Mouse (Mus musculus) cerebellum, adult (tissue): ENCODE results near the gene Abcb4.
"Not testable (repeated sequence)": the region's sequence is repeated elsewhere in the genome, so short reads cannot be mapped to it uniquely, and the experiment has no call there.

Source experiments
- ATAC-seq: cut with Nextera tagmentation; 2 replicates; pipeline ENCODE4 v1.9.2; 2017; ENCODE audit warnings: mild to moderate bottlenecking, moderate library complexity, mixed read lengths; ENCODE audit not compliant: insufficient number of reproducible peaks, low FRiP score, low TSS enrichment

Gene Abcb4

GRCm38 (mm10) chr5:8902141-8902817, 8.8 kb downstream of the Abcb4 start:
- no peak for ATAC-seq

DNA sequence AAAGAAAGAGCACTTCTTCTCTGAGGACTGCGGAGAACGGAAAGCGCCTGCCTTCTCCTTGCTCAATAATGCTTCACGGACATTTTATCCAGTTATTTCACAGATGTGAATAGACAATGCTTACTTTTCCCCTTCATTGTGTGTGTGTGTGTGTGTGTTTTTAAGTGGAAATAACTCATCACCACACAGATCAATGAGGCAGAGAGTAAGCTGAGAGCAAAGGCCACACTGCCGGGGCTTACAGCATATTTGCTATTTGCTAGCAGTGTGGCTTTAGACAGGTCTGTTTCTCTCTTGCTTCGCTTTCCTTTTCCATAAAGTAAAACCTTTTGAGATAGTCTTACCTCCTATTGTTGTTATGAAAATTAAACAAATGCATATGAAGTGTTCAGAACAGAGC, 11.0 kb downstream of the Abcb4 start:
- no peak for ATAC-seq

- ATAC-seq: no peak
These were observed 18.2 kb downstream of the Abcb4 start for GRCm38 (mm10) chr5:8911567-8912198.

- no peak for ATAC-seq
These were observed 22.9 kb downstream of the Abcb4 start for GRCm38 (mm10) chr5:8916400-8916799.

GRCm38 (mm10) chr5:8917069-8917468, 23.6 kb downstream of the Abcb4 start:
- no peak for ATAC-seq

GRCm38 (mm10) chr5:8928440-8928839, 34.9 kb downstream of the Abcb4 start:
- no peak for ATAC-seq

DNA sequence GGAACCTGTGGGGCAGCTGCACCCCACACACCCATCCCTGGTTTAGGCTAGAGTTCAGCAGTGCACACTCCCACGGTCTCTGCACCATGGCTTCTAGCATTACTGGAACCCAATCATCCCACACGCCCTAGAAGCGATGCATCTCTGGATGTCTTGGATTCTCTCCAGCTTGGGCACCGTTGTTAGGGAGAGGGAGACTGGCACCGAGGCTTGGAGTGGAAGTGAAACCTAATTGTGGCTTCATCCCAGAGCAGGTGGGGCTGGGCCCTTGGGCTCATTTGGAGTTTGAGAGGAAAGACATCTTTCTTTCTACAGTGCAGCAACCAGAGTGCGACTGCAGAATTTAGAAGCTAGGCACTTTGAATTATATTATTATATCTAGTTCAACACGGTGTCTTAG, 44.4 kb downstream of the Abcb4 start:
- ATAC-seq: no peak

- ATAC-seq: not testable (repeated sequence)
These were observed 47.7 kb downstream of the Abcb4 start for GRCm38 (mm10) chr5:8941266-8941665.

- no peak for ATAC-seq
These were observed 50.3 kb downstream of the Abcb4 start for GRCm38 (mm10) chr5:8943836-8944235.

DNA sequence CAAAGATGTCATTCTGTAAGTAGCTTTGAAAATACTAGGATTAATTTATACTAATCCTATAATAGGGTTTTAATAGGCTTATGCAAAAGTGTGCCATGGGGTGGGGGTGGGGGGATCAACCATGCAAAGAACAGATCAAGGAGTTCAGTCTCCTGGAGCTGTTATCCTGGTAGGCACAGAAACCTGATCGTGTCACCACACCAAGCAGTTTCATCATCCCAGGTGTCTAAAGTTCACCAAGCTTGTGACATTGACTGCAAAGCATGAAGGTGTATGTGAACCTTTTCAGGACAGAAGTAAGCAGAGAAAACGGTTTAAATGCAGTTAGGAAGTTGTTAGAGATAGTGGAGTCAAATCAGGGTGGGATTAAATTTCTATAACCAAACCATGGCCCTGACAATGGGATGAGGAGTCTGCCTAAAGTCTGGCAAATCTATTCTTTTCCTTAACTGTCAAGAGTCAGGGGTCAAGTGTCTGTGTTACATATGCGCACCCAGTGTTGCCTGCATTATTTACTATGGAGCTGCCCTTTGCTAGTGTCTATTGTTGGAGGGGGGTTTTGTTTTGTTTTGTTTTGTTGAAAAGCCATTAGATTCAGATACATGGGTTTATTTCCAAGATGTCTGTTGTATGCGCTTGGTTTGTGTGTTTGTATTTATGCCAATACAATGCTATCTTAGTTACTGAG, 54.0 kb downstream of the Abcb4 start:
- ATAC-seq: no peak

DNA sequence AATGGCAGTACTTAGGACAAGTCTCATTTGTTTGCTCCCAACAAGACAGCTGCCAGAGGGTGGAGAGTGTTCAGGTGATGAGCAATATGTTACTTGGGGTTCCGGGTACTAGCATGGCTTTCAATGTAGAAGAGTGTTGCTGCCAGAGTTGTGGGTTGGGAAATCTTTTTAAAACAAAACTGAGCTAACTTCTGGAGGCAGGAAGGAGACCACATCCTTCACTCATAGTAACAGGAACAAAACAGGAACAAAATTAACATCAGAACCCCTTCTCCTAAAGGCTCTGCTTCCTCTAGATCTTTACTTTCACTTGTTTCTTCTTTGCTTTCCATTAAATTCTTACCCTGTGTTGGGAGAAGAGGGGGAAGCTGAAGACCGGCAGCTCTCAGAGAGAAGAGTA, 60.1 kb downstream of the Abcb4 start:
- ATAC-seq: no peak

DNA sequence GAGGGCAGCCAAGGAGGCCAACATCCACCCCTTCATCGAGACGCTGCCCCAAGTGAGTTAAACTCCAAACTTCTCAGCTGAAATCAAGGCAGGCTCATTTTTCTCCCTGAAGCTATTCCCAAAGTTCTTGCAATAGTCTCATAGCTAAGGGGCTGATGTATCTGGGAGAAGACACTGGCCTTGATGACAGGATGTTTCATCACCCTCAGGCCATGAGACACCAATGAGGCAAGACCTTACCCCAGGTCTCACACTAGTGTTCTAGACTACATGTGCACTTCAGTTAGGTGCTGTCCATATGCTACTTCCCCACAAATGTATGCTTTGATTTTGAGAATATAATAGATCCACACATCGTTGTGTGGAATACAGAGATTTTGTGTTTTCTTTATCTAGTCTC, 62.0 kb downstream of the Abcb4 start:
- ATAC-seq: no peak

DNA sequence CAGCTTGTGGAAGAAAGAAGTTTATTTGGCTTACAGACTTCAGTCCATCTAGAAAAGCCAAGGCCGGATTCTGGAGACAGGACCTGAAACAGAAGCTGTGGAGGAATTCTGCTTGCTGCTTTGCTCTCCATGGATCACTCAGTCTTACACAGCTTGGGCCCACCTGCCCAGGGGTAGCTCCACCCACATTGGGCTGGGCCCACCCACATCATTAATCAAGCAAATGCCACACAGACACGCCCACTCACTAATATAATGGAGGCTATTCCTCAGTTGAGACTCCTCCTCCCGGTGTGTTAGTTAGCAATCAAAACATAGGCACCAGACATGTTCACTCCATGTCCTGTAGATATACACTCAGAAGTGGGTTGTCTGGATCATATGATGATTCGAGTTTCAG, 67.0 kb downstream of the Abcb4 start:
- no peak for ATAC-seq

- no peak for ATAC-seq
These were observed 71.0 kb downstream of the Abcb4 start for GRCm38 (mm10) chr5:8964487-8964886.

- no peak for ATAC-seq
These were observed 77.2 kb downstream of the Abcb4 start for GRCm38 (mm10) chr5:8970694-8971093.

- ATAC-seq: no peak
These were observed 78.8 kb downstream of the Abcb4 start for GRCm38 (mm10) chr5:8972355-8972754.

DNA sequence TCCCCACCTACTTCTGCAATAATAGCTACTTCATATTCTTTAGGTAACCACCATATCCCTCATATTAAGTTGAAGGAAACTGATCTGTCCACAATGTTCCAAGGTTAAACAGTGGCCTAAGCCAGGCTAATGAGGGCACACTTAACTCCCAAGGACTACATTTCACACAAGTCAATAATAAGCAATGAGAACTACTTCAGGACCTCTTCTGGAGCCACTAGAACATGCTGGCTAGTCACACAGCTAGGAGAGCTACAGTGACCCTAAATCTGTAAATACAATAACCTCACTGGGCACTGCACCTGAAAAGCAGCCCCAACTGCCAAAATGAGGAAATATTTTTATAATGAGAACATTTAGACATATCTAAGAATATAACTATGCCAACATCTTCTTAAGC, 81.2 kb downstream of the Abcb4 start:
- ATAC-seq: no peak

DNA sequence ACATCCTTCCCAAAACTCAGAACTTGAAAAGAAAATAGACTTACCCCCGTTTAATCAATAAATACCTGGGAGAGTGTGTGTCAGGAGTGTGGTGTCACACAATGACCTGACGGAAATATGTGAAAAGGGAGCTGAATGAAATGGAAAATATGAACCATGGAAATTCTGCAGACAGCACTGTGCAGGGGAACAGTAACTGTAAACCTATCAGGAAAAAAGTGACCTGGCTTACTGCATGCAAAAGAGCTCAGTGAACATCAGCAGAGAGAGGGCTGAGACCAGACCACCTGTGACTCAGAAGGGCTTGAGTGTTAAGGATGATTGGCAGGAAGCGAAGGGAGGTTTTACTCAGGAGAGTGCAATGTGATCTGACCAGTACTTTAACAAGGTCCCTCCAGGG, 92.0 kb downstream of the Abcb4 start:
- ATAC-seq: no peak

DNA sequence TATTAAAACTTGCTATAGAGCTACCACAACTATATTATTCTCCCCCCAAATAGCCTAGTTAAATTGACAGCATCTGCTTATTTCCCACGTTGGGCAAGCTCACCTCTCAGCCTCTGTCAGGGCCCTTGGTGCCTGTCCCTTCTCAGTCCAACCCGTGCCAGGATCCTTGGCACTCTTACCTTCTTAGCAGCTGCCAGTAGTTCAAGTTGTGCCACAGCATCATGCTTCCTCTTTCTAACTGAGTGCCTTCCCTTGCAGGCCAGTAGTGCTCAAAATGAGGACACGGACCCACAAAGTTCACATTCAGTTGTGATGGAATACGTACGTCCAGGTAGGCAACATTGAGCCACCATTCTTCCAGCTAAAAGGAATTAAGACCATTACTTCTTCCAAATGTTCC, 94.4 kb downstream of the Abcb4 start:
- ATAC-seq: no peak

DNA sequence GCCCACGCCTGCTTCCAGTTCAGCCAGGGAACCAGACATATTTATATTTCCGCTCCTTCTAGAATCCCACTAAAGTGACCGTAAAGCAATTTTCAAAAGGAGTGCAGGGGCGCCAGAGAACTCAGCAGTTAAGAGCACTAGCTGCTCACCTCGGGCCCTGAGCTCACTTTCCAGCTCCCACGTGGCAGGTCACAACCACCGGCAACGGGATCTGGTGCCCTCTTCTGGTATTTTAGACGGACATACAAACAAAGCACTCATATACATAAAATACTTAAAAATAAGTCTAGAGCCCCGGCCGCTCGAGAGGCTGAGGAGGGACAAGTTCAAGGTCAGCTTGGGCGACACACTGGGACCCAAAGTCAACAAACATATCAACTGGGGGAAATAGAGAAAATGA, 97.0 kb downstream of the Abcb4 start:
- no peak for ATAC-seq

DNA sequence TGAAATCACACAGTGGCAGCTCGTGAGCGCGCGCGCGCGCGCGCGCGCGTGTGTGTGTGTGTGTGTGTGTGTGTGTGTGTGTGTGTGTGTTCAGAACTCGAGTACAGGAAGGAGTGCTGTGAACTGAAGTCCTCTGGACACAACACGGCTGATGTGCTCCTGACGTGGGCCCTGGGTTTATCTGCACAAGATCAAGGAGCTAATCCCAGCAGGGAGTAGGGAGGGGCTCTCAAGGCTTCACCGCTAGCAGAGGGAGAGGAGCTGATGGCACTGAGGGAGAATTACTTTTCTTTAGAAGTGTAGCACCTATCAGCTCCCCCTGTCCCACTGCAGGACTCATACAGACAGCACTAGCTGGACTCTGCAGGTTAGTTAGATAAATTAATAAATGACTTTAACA, 98.1 kb downstream of the Abcb4 start:
- no peak for ATAC-seq
